Mouse (Mus musculus): ENCODE data around the gene Myo15. TPM values are rescaled to one million over a fixed set of nuclear protein-coding genes. Genes with fewer than 3 reads are reported as not detected.

Myo15 gene
- total and polyA plus RNA-seq, 3 experiments, result 0.04 to 0.07 TPM; not detected in 1

DNA sequence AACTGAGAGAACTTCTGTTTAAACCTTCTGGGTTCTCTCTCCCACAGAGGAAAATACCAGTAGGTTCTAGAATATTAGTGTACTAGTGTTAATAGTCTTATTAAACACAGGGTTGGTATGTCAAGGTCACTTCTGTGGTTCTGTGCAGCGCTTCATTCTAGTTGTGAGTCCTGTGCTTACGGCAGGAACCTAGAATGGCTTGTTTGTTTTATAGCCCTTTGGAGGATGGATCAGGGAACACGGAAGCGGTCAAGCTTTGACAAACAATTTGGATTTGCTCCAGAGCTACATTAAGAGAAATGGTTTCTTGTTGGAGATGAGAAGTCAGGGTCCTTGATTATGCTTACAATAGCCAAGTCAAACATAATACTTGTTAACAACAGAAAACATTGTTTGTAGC, 76.3 kb downstream of the Myo15 start:
- Histone ChIP-seq H3K27me3 (ENCODE audit: control insufficient read depth in 1 of 2, insufficient read depth in 2 of 2, low read length in 2 of 2) (no peaks in the 10 kb centered on the region), H3K9me3 (replicated peaks; ENCODE audit: insufficient read depth, low read length) (no peaks in the 10 kb centered on the region), H3K9ac (ENCODE audit: control insufficient read depth, low read depth, low read length, poor library complexity, severe bottlenecking) (no peak overlapping the region), H3K79me2 (ENCODE audit: control insufficient read depth, insufficient read depth, low read length, poor library complexity) (peaks cover 63% of the 10 kb centered on the region), H3K36me3 (ENCODE audit: control insufficient read depth in 1 of 2, insufficient read depth in 2 of 2, low read length in 2 of 2) (peaks cover 31 to 49% of the 10 kb centered on the region in 2 experiments), H3K27ac (ENCODE audit: control insufficient read depth, low read depth, low read length) (no peak overlapping the region), H3K4me1 (ENCODE audit: control insufficient read depth in 1 of 2, insufficient read depth in 2 of 2, low read length in 2 of 2) (peaks cover 0 to 11% of the 10 kb centered on the region in 2 experiments), H3K4me3 (ENCODE audit: control insufficient read depth in 1 of 2, insufficient read depth in 1 of 2, low read depth in 2 of 2, low read length in 2 of 2) (no peak overlapping the region)
- no peak for DNase-seq (ENCODE audit: low read depth, low spot score)
- TF ChIP-seq ZKSCAN1 (IDR thresholded peaks at IDR 0.05; ENCODE audit: low read depth, low read length) (no peak), BHLHE40 (IDR thresholded peaks at IDR 0.05; ENCODE audit: borderline replicate concordance, low read depth, low read length) (no peak), SIN3A (IDR thresholded peaks at IDR 0.05; ENCODE audit: low read length) (no peak), NRF1 (IDR thresholded peaks at IDR 0.05; ENCODE audit: insufficient read depth, low read depth, low read length, poor library complexity, severe bottlenecking) (no peak), TBP (IDR thresholded peaks at IDR 0.05; ENCODE audit: low read depth, low read length) (no peak), ZC3H11A (IDR thresholded peaks at IDR 0.05; ENCODE audit: low read depth, low read length) (no peak), CHD1 (IDR thresholded peaks at IDR 0.05; ENCODE audit: low read depth, low read length) (no peak), NELFE (IDR thresholded peaks at IDR 0.05; ENCODE audit: low read depth, low read length) (no peak), CTCF (IDR thresholded peaks at IDR 0.05 in 2 of 3, conservative IDR thresholded peaks at IDR 0.05 in 1 of 3; ENCODE audit: control insufficient read depth in 1 of 3, insufficient read depth in 1 of 3, low read depth in 2 of 3, low read length in 3 of 3, poor library complexity in 1 of 3, severe bottlenecking in 1 of 3) (no peak), TAL1 (IDR thresholded peaks at IDR 0.05; ENCODE audit: low read length) (no peak), USF1 (IDR thresholded peaks at IDR 0.05; ENCODE audit: low read depth, low read length) (no peak), UBTF (IDR thresholded peaks at IDR 0.05; ENCODE audit: borderline replicate concordance, insufficient read depth, low read depth, low read length) (no peak), KAT2A (conservative IDR thresholded peaks at IDR 0.05; ENCODE audit: low read depth, low read length) (no peak), E2F4 (IDR thresholded peaks at IDR 0.05; ENCODE audit: borderline replicate concordance, low read depth, low read length) (no peak), MXI1 (IDR thresholded peaks at IDR 0.05; ENCODE audit: low read depth, low read length) (no peak), HCFC1 (IDR thresholded peaks at IDR 0.05; ENCODE audit: low read depth, low read length) (no peak), TCF12 (IDR thresholded peaks at IDR 0.05; ENCODE audit: low read depth, low read length) (no peak), SMC3 (IDR thresholded peaks at IDR 0.05; ENCODE audit: low read depth, low read length) (no peak), RAD21 (IDR thresholded peaks at IDR 0.05; ENCODE audit: low read depth, low read length) (no peak), EP300 (IDR thresholded peaks at IDR 0.05; ENCODE audit: low read depth in 1 of 2, low read length in 2 of 2) (no peak)

GRCm38 (mm10) chr11:60548112-60548511, 79.0 kb downstream of the Myo15 start:
- no peak overlapping the region for H3K27ac ChIP-seq (ENCODE audit: control insufficient read depth, low read depth, low read length)
- peaks cover 9 to 54% of the 10 kb centered on the region in 2 experiments for H3K36me3 ChIP-seq (ENCODE audit: control insufficient read depth in 1 of 2, insufficient read depth in 2 of 2, low read length in 2 of 2)
- H3K4me3 ChIP-seq (ENCODE audit: control insufficient read depth in 1 of 2, insufficient read depth in 1 of 2, low read depth in 2 of 2, low read length in 2 of 2), result no peak overlapping the region
- H3K9ac ChIP-seq (ENCODE audit: control insufficient read depth, low read depth, low read length, poor library complexity, severe bottlenecking), result no peak overlapping the region
- H3K27me3 ChIP-seq (ENCODE audit: control insufficient read depth in 1 of 2, insufficient read depth in 2 of 2, low read length in 2 of 2), result no peaks in the 10 kb centered on the region
- no peaks in the 10 kb centered on the region for H3K9me3 ChIP-seq (replicated peaks; ENCODE audit: insufficient read depth, low read length)
- no peak for DNase-seq (ENCODE audit: low read depth, low spot score)
- TF ChIP-seq MAX (IDR thresholded peaks at IDR 0.05; ENCODE audit: low read length), result no peak
- TF ChIP-seq MAZ (IDR thresholded peaks at IDR 0.05; ENCODE audit: low read depth, low read length), result no peak
- TF ChIP-seq GATA1 (IDR thresholded peaks at IDR 0.05; ENCODE audit: low read depth, low read length), result no peak
- TF ChIP-seq SIN3A (IDR thresholded peaks at IDR 0.05; ENCODE audit: low read length), result no peak
- TF ChIP-seq NRF1 (IDR thresholded peaks at IDR 0.05; ENCODE audit: insufficient read depth, low read depth, low read length, poor library complexity, severe bottlenecking), result no peak
- no peak for TF ChIP-seq NELFE (IDR thresholded peaks at IDR 0.05; ENCODE audit: low read depth, low read length)
- TF ChIP-seq ZKSCAN1 (IDR thresholded peaks at IDR 0.05; ENCODE audit: low read depth, low read length), result no peak
- peaks cover 42% of the 10 kb centered on the region for H3K79me2 ChIP-seq (ENCODE audit: control insufficient read depth, insufficient read depth, low read length, poor library complexity)
- no peaks in the 10 kb centered on the region for H3K4me1 ChIP-seq (ENCODE audit: control insufficient read depth in 1 of 2, insufficient read depth in 2 of 2, low read length in 2 of 2)
